In the genomic region with DNA sequence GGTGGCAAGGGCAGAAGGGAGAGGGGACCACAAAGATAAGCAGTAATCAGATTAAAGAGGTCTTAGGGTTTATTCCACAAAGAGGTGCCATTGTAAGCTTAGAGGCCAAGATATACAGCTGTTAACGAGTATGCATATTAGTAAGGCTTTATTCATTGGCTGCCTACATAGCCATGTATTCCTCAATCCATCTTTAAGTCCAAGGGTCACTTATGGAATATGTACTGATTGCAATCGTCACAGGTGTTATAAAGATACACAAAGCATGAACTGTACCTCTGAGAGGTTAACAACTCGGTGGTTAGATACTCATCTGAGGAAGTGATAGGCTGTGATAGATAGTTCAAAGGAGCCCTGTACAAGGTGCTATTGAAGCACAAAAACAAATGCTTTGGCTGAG, we compare ENCODE assay signal across 21 mouse cellular contexts. TPM values are rescaled to one million over a fixed set of nuclear protein-coding genes. Genes with fewer than 3 reads are reported as not detected.
A peak's percentile ranks its signal among the peaks of the same experiment; 100 is the strongest.
DNase-seq lines count a peak whose midpoint lies in the region; ATAC-seq and TF ChIP-seq lines count a peak whose summit lies in the region.
"Had no signal": no experiment of that assay in that cellular context is flagged by ENCODE, and none has a peak within 500 bp of the region (broad histone marks: within the 10 kb centered on the region; RNA-seq: fewer than 3 reads in every experiment).

No protein-coding gene starts in this region.

- DNase-seq in layer of hippocampus, adult 2 months (ENCODE audit: low spot score in 2 of 2), result no peak
- no peak for DNase-seq in layer of hippocampus, postnatal 36 days
- DNase-seq in retina, adult 2 months (ENCODE audit: low read depth, low spot score), result peak; percentile 20
- no peak for DNase-seq in retina, embryonic 14.5 days (ENCODE audit: low spot score)
- peak; percentile 25 for DNase-seq in large intestine, adult 2 months (ENCODE audit: low read depth, low spot score)
- DNase-seq in kidney, adult 18-20 months, result no peak
- DNase-seq in thymus, postnatal 10 days (ENCODE audit: low spot score in 2 of 2), result no peak
- DNase-seq: adrenal gland, adult 8-10 months; adrenal gland, postnatal 36 days; B cell, adult 2 months; cerebellum, adult 11-12 months; cerebellum, adult 9-10 months; cerebellum, postnatal 25 days; gastrocnemius, postnatal 14 days; heart, adult 2 months had no signal

- H3K27ac ChIP-seq in layer of hippocampus, adult 2 months, result peak overlapping the region; percentile 51; the same call in 1 of the 2 replicates
- H3K27ac ChIP-seq in stomach, embryonic 16.5 days (ENCODE audit: low read length), result 0 out of 2 replicates have a peak overlapping the region, but pooled peaks have one; percentile 34
- H3K27ac ChIP-seq: heart, adult 2 months; hindbrain, embryonic 10.5 days had no signal

- no peaks in the 10 kb centered on the region for H3K36me3 ChIP-seq in stomach, embryonic 16.5 days (ENCODE audit: control insufficient read depth, insufficient read depth, low read length)
- H3K36me3 ChIP-seq: embryonic facial prominence, embryonic 12.5 days; G1E; heart, embryonic 12.5 days; hindbrain, embryonic 10.5 days had no signal

- H3K4me2 ChIP-seq in stomach, embryonic 16.5 days (ENCODE audit: low read depth, low read length), result no peak overlapping the region
- H3K4me2 ChIP-seq: embryonic facial prominence, embryonic 12.5 days; heart, embryonic 12.5 days had no signal

- no peak for TF ChIP-seq CTCF in layer of hippocampus, adult 2 months (conservative IDR thresholded peaks at IDR 0.05)

- no peak overlapping the region for H3K4me3 ChIP-seq in layer of hippocampus, adult 2 months
- no peak overlapping the region for H3K4me3 ChIP-seq in stomach, embryonic 16.5 days (replicated peaks; ENCODE audit: low read length)
- H3K4me3 ChIP-seq: embryonic facial prominence, embryonic 12.5 days; heart, adult 2 months; heart, embryonic 12.5 days; hindbrain, embryonic 10.5 days had no signal

- H3K9me3 ChIP-seq in stomach, embryonic 16.5 days (replicated peaks; ENCODE audit: control insufficient read depth, low read length), result no peaks in the 10 kb centered on the region
- H3K9me3 ChIP-seq: embryonic facial prominence, embryonic 12.5 days; G1E; heart, embryonic 12.5 days; hindbrain, embryonic 10.5 days had no signal

- H3K4me1 ChIP-seq in stomach, embryonic 16.5 days (ENCODE audit: control insufficient read depth, insufficient read depth, low read length), result peaks cover 10% of the 10 kb centered on the region; the same call in 1 of the 2 replicates

- WGBS in large intestine, adult 2 months, result 26% methylated on average over 3 of the region's 3 CpGs
- 62% methylated on average over 3 of the region's 3 CpGs for WGBS in stomach, embryonic 16.5 days

- H3K27me3 ChIP-seq in stomach, embryonic 16.5 days (ENCODE audit: control insufficient read depth, insufficient read depth, low read length), result no peaks in the 10 kb centered on the region
- H3K27me3 ChIP-seq: embryonic facial prominence, embryonic 12.5 days; heart, embryonic 12.5 days had no signal

- ATAC-seq in stomach, embryonic 16.5 days (ENCODE audit: insufficient read depth, low FRiP score), result no peak
- ATAC-seq: CD4-positive, CD25-positive, alpha-beta regulatory T cell, adult 4 months had no signal

- no peak overlapping the region for H3K9ac ChIP-seq in stomach, embryonic 16.5 days (ENCODE audit: low read length)
- H3K9ac ChIP-seq: embryonic facial prominence, embryonic 12.5 days; heart, embryonic 12.5 days had no signal

RNA-seq across cellular contexts. Expression of gene Lekr1, which starts 54.3 kb away (rescaled TPM):
- 1 to 10 TPM; 6.5 to 7.2 TPM for total RNA-seq in layer of hippocampus, adult 2 months (2021)
- 1 to 10 TPM; 4.1 to 6.6 TPM for total RNA-seq in layer of hippocampus, postnatal 36 days (2021)
- 0.45 and 0.78 TPM in 2 replicates for polyA plus RNA-seq in large intestine, adult 2 months (2012; rRNA removed)
- 7.0 and 7.9 TPM in 2 replicates for polyA plus RNA-seq in stomach, embryonic 16.5 days (2015; fragmentation: Nextera tagmentation; extraction: Ambion mirVana)
- polyA plus RNA-seq: G1E had no signal

Comparison
In these comparisons a context has a peak if more than half of its experiments do, and no peak if none do; other contexts are left out.
1. DNase-seq: peak in retina, adult 2 months (single experiment) and large intestine, adult 2 months (single experiment); none in layer of hippocampus, adult 2 months (0 of 2), layer of hippocampus, postnatal 36 days (0 of 2), retina, embryonic 14.5 days (single experiment), kidney, adult 18-20 months (single experiment) and thymus, postnatal 10 days (0 of 2).